Comparison of ENCODE assay signal across 8 mouse cellular contexts in genomic region chr4:117681931-117682461, GRCm38 (mm10). TPM values are rescaled to one million over a fixed set of nuclear protein-coding genes. Genes with fewer than 3 reads are reported as not detected.
DNase-seq lines count a peak whose midpoint lies in the region; ATAC-seq and TF ChIP-seq lines count a peak whose summit lies in the region.

Gene Dmap1, minus strand, starts transcription at chr4:117682273.

- peak; percentile 93 for DNase-seq in ES-CJ7 (ENCODE audit: low read depth, low spot score)
- peak; percentile 94 for DNase-seq in forebrain, embryonic 14.5 days (ENCODE audit: low spot score)
- peak; percentile 82 to 87 for DNase-seq in heart, postnatal 14 days
- DNase-seq in layer of hippocampus, adult 11-12 months (ENCODE audit: low spot score): peak; percentile 87
- peak; percentile 86 for DNase-seq in lung, adult 2 months
- peak; percentile 49 to 54 for DNase-seq in thymus, adult 18-20 months

- no peaks in the 10 kb centered on the region for H3K9me3 ChIP-seq in forebrain, embryonic 14.5 days (replicated peaks; ENCODE audit: control insufficient read depth, low read length)

- under 1% methylated on average over 33 of the region's 33 CpGs for WGBS in forebrain, embryonic 14.5 days
- WGBS in lung, adult 2 months: under 1% methylated on average over 33 of the region's 33 CpGs

- H3K4me3 ChIP-seq in forebrain, embryonic 14.5 days (ENCODE audit: low read depth, low read length): peak within 1 kb of the TSS; percentile 80
- H3K4me3 ChIP-seq in lung, adult 2 months (replicated peaks; ENCODE audit: extremely low read depth, low read depth, low read length): peak within 1 kb of the TSS; percentile 97

- peak within 1 kb of the TSS; percentile 83 for H3K9ac ChIP-seq in forebrain, embryonic 14.5 days (ENCODE audit: low read length)

- no peaks in the 10 kb centered on the region for H3K27me3 ChIP-seq in forebrain, embryonic 14.5 days (replicated peaks; ENCODE audit: control insufficient read depth, insufficient read depth, low read length)

- H3K4me2 ChIP-seq in forebrain, embryonic 14.5 days (ENCODE audit: low read length): peak within 1 kb of the TSS; percentile 84

- peaks cover 4% of the 10 kb centered on the region; the same call in 1 of the 2 replicates for H3K4me1 ChIP-seq in forebrain, embryonic 14.5 days (ENCODE audit: control insufficient read depth, insufficient read depth, low read length)
- no peaks in the 10 kb centered on the region for H3K4me1 ChIP-seq in lung, adult 2 months (ENCODE audit: control insufficient read depth, insufficient read depth, low read length)

- peaks cover 37% of the 10 kb centered on the region for H3K36me3 ChIP-seq in forebrain, embryonic 14.5 days (ENCODE audit: control insufficient read depth, insufficient read depth, low read length)

- ATAC-seq in cerebellum, adult (ENCODE audit: insufficient number of reproducible peaks, low FRiP score, low TSS enrichment): peak; percentile 80
- ATAC-seq in forebrain, embryonic 14.5 days: peak; percentile 95
- peak; percentile 77 for ATAC-seq in neutrophil, adult 5-6 weeks (ENCODE audit: extremely low read depth, insufficient number of reproducible peaks, low FRiP score, poor library complexity, severe bottlenecking)

- H3K27ac ChIP-seq in forebrain, embryonic 14.5 days (ENCODE audit: low read depth, low read length): peak within 1 kb of the TSS; percentile 30; the same call in 1 of the 2 replicates

- intact Hi-C loops in heart, postnatal 14 days (cut with DNase I): no loop called here

- 0 out of 2 replicates have a peak, but pooled peaks have one; percentile 9 for TF ChIP-seq POLR2A in lung, adult 2 months (IDR thresholded peaks at IDR 0.05; ENCODE audit: borderline replicate concordance, extremely low read depth, low read depth, low read length)

- TF ChIP-seq CTCF in lung, adult 2 months (IDR thresholded peaks at IDR 0.05; ENCODE audit: insufficient read depth, low read length): no peak

RNA-seq across cellular contexts. Expression of gene Dmap1, which starts in this region (rescaled TPM):
- polyA plus RNA-seq in forebrain, embryonic 14.5 days (2014; fragmentation: Nextera tagmentation; extraction: Ambion mirVana): 94.9 and 97.6 TPM in 2 replicates
- 10 to 100 TPM; 16.6 to 19.2 TPM for total RNA-seq in heart, postnatal 14 days (2021)
- 18.8 and 23.5 TPM in 2 replicates for polyA plus RNA-seq in lung, adult 2 months (2012; rRNA removed)
- 12.7 and 21.6 TPM in 2 replicates for total RNA-seq in neutrophil, adult 5-6 weeks (2017)

Comparison
In these comparisons a context has a peak if more than half of its experiments do, and no peak if none do; other contexts are left out.
1. Peak in every context shown above with its lines: DNase-seq, ATAC-seq, H3K4me3 ChIP-seq and H3K27ac ChIP-seq.